Mouse (Mus musculus) midbrain, embryonic 12.5 days (tissue): ENCODE data around the gene Vps37b. TPM values are rescaled to one million over a fixed set of nuclear protein-coding genes. Genes with fewer than 3 reads are reported as not detected.

Source experiments
- ATAC-seq: fragments of 200-750 bp; cut with Nextera tagmentation; 2 replicates; pipeline ENCODE4 v1.8.0; 2017; ENCODE audit warnings: low read depth, moderate TSS enrichment, moderate library complexity; ENCODE audit not compliant: low FRiP score
- H3K27ac ChIP-seq: fragments of 300-500 bp; sonication (generic); replicated peaks from 2 replicates; pipeline ENCODE4 v1.5.1; 2016; ENCODE audit warnings: mild to moderate bottlenecking
- H3K27me3 ChIP-seq: fragments of 300-500 bp; sonication (generic); 2 replicates; pipeline ENCODE4 v1.6.1; 2016; ENCODE audit warnings: mild to moderate bottlenecking
- H3K36me3 ChIP-seq: fragments of 300-500 bp; sonication (generic); 2 replicates; pipeline ENCODE4 v1.6.1; 2016
- H3K4me1 ChIP-seq: fragments of 300-500 bp; sonication (generic); 2 replicates; pipeline ENCODE4 v1.6.1; 2016
- H3K4me2 ChIP-seq: fragments of 300-500 bp; sonication (generic); replicated peaks from 2 replicates; pipeline ENCODE4 v1.6.1; 2016; ENCODE audit warnings: mild to moderate bottlenecking, moderate library complexity
- H3K4me3 ChIP-seq: fragments of 300-500 bp; sonication (generic); 2 replicates; pipeline ENCODE4 v1.5.1; 2016; ENCODE audit warnings: mild to moderate bottlenecking
- H3K9ac ChIP-seq: fragments of 300-500 bp; sonication (generic); replicated peaks from 2 replicates; pipeline ENCODE4 v1.6.1; 2016; ENCODE audit warnings: mild to moderate bottlenecking, moderate library complexity
- H3K9me3 ChIP-seq: fragments of 300-500 bp; sonication (generic); 2 replicates; pipeline ENCODE4 v1.6.1; 2016; ENCODE audit warnings: mild to moderate bottlenecking
- WGBS: fragments of 180-500 bp; shearing (Covaris S2); methylation state at CpG from one replicate; pipeline ENCODE4 v1.1.7; 2016; 5-methylcytosine and 5-hydroxymethylcytosine counted together
- polyA plus RNA-seq: library from polyadenylated mRNA; unstranded; fragments of >200 nt; fragmentation: Nextera tagmentation; extraction: Ambion mirVana; gene quantifications from 2 replicates; pipeline ENCODE4 v1.2.1, GENCODE M21; 2016

Vps37b gene
- polyA plus RNA-seq, 1 experiment from 2014 or later, result 68.0 TPM

DNA sequence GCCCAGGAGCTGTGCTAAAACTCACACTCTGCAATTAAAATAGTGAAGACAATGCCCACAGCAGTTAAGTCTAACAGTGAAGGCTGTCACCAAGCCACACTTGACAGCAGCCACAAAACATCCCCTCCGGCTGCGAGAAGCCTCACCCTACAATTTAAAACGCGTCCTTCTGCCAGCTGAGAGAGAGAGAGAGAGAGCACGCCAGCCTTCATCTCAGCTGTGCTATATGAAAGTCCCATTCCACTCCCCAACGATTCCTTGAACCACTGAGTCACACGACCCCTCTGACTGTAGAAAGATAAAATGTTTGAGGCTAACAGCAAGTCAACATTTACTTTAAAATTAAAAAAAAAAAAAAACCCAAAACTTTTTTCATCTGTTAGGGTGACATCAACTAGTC, 3.4 kb downstream of the Vps37b start:
- WGBS, result 59% methylated on average over 7 of the region's 7 CpGs
- Histone ChIP-seq H3K36me3 (no peaks in the 10 kb centered on the region), H3K4me1 (peaks cover 69% of the 10 kb centered on the region), H3K9me3 (no peaks in the 10 kb centered on the region), H3K4me2 (peak overlapping the region; percentile 77), H3K27me3 (no peaks in the 10 kb centered on the region), H3K27ac (peak overlapping the region; percentile 84), H3K4me3 (no peak overlapping the region), H3K9ac (peak overlapping the region; percentile 7; the same call in 1 of the 2 replicates)
- ATAC-seq, result no peak

DNA sequence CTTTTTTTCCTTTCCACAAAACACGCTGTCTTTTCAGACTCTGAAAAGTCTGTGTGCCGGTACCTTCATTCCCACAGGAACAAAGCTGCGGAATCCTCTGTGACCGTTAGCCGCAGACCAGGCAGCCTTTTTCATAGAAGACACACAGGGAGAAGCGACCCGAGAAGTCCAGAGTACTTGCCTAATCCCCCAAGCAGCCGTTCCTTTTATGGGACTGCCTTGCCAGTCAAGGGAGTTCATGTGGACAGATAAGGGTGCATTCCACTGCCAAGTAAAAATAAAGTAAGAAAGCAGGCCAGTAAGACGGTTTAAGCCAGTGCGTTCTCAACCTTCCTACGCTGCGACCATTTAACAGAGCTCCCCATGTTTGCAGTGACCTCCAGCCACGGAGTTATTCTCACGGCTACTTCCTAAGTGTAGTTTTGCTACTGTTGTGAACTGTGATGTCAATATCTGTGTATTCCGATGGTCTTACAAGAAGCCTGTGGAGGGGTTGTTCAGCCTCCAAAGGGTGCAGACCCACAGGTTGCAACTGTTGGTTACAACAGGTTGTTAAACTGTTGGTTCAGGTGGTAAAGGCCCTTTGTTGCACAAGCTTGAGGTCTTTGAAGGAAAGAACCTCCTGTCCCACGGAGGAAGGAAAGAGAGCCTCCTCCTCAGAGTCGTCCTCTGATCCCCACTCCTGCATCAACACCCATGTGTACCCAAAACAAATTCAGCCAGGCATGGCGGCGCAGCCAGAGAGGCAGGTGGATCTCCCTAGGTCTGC, 4.2 kb downstream of the Vps37b start:
- H3K27ac ChIP-seq, result peak overlapping the region; percentile 84
- no peaks in the 10 kb centered on the region for H3K36me3 ChIP-seq
- H3K9me3 ChIP-seq, result no peaks in the 10 kb centered on the region
- peak overlapping the region; percentile 11 for H3K9ac ChIP-seq
- no peak overlapping the region for H3K4me3 ChIP-seq
- no peaks in the 10 kb centered on the region for H3K27me3 ChIP-seq
- H3K4me1 ChIP-seq, result peaks cover 77% of the 10 kb centered on the region
- no peak for ATAC-seq
- WGBS, result 36% methylated on average over 19 of the region's 19 CpGs
- H3K4me2 ChIP-seq, result peak overlapping the region; percentile 77

GRCm38 (mm10) chr5:124026568-124026967, 5.5 kb downstream of the Vps37b start:
- WGBS, result 63% methylated on average over 5 of the region's 5 CpGs
- H3K4me1 ChIP-seq, result peaks cover 87% of the 10 kb centered on the region
- H3K27me3 ChIP-seq, result no peaks in the 10 kb centered on the region
- 0 out of 2 replicates have a peak, but pooled peaks cover 6% of the 10 kb centered on the region for H3K36me3 ChIP-seq
- no peak for ATAC-seq
- H3K9ac ChIP-seq, result 0 out of 2 replicates have a peak overlapping the region, but pooled peaks have one; percentile 20
- no peaks in the 10 kb centered on the region for H3K9me3 ChIP-seq
- peak overlapping the region; percentile 84 for H3K27ac ChIP-seq
- H3K4me2 ChIP-seq, result 0 out of 2 replicates have a peak overlapping the region, but pooled peaks have one; percentile 3
- H3K4me3 ChIP-seq, result no peak overlapping the region

- H3K27ac ChIP-seq, result peak overlapping the region; percentile 84; the same call in 1 of the 2 replicates
- no peaks in the 10 kb centered on the region for H3K9me3 ChIP-seq
- H3K27me3 ChIP-seq, result no peaks in the 10 kb centered on the region
- no peak overlapping the region for H3K4me3 ChIP-seq
- ATAC-seq, result no peak
- H3K9ac ChIP-seq, result no peak overlapping the region
- H3K4me2 ChIP-seq, result no peak overlapping the region
- 0 out of 2 replicates have a peak, but pooled peaks cover 12% of the 10 kb centered on the region for H3K36me3 ChIP-seq
- 88% methylated on average over 15 of the region's 15 CpGs for WGBS
- peaks cover 87% of the 10 kb centered on the region for H3K4me1 ChIP-seq
These were observed 6.3 kb downstream of the Vps37b start for GRCm38 (mm10) chr5:124025587-124026441.

- peak overlapping the region; percentile 84 for H3K27ac ChIP-seq
- 50% methylated on average over 9 of the region's 9 CpGs for WGBS
- H3K9ac ChIP-seq, result no peak overlapping the region
- H3K36me3 ChIP-seq, result 0 out of 2 replicates have a peak, but pooled peaks cover 12% of the 10 kb centered on the region
- no peak for ATAC-seq
- no peak overlapping the region for H3K4me3 ChIP-seq
- H3K4me1 ChIP-seq, result peaks cover 85% of the 10 kb centered on the region
- no peaks in the 10 kb centered on the region for H3K27me3 ChIP-seq
- no peaks in the 10 kb centered on the region for H3K9me3 ChIP-seq
- 0 out of 2 replicates have a peak overlapping the region, but pooled peaks have one; percentile 9 for H3K4me2 ChIP-seq
These were observed 6.9 kb downstream of the Vps37b start for GRCm38 (mm10) chr5:124025146-124025545.

DNA sequence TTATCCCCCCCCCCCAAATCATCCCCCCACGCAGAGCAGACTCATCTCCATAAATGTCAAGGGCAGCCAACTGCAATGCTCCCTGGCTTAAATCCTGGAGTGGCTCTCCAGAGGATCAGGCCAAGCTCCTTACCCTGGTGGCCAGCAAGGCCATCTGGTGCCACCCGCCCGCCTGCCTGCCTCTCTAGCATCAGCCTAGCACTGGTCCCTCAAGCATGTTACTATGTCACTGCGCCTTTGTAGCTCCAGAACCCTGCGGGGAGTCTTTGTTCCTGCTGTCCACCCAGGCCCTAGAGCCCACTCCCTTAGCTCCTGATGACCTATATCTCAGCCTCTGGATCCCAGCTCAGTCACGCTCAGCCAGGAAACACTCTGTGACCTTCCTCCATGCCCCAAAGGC, 7.4 kb downstream of the Vps37b start:
- Histone ChIP-seq H3K4me3 (no peak overlapping the region), H3K27me3 (no peaks in the 10 kb centered on the region), H3K4me2 (0 out of 2 replicates have a peak overlapping the region, but pooled peaks have one; percentile 9), H3K9me3 (no peaks in the 10 kb centered on the region), H3K27ac (peak overlapping the region; percentile 84), H3K4me1 (peaks cover 85% of the 10 kb centered on the region), H3K36me3 (0 out of 2 replicates have a peak, but pooled peaks cover 12% of the 10 kb centered on the region), H3K9ac (no peak overlapping the region)
- peak; percentile 73 for ATAC-seq
- 44% methylated on average over 6 of the region's 6 CpGs for WGBS

GRCm38 (mm10) chr5:124022365-124022764, 9.7 kb downstream of the Vps37b start:
- Histone ChIP-seq H3K4me1 (peaks cover 83% of the 10 kb centered on the region), H3K4me3 (no peak overlapping the region), H3K9ac (no peak overlapping the region), H3K36me3 (0 out of 2 replicates have a peak, but pooled peaks cover 12% of the 10 kb centered on the region), H3K4me2 (no peak overlapping the region), H3K9me3 (no peaks in the 10 kb centered on the region), H3K27ac (no peak overlapping the region; the same call in 1 of the 2 replicates), H3K27me3 (no peaks in the 10 kb centered on the region)
- ATAC-seq, result no peak
- 85% methylated on average over 7 of the region's 7 CpGs for WGBS

DNA sequence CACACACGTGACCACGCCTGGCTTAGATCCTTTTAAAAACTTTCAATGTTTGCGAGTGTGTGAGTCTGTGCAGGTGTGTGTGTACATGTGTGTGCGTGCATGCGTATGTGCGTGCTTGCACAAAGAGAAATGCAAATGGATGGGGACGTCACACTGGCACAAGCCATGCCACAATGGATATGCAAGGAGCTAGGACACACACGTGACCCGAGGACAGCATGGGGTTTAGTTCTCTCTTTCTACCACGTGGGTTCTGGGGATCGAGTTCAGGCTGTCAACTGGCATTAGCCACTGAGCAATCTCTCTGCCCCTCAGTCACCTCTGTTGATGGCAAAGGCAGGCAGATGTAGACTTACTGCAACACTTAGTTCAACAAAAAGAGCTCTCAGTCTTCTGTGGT, 10.4 kb downstream of the Vps37b start:
- no peaks in the 10 kb centered on the region for H3K9me3 ChIP-seq
- H3K4me3 ChIP-seq, result no peak overlapping the region
- no peak overlapping the region for H3K27ac ChIP-seq
- ATAC-seq, result no peak
- H3K27me3 ChIP-seq, result no peaks in the 10 kb centered on the region
- H3K36me3 ChIP-seq, result 0 out of 2 replicates have a peak, but pooled peaks cover 12% of the 10 kb centered on the region
- no peak overlapping the region for H3K4me2 ChIP-seq
- peaks cover 83% of the 10 kb centered on the region for H3K4me1 ChIP-seq
- 70% methylated on average over 11 of the region's 11 CpGs for WGBS
- H3K9ac ChIP-seq, result no peak overlapping the region

DNA sequence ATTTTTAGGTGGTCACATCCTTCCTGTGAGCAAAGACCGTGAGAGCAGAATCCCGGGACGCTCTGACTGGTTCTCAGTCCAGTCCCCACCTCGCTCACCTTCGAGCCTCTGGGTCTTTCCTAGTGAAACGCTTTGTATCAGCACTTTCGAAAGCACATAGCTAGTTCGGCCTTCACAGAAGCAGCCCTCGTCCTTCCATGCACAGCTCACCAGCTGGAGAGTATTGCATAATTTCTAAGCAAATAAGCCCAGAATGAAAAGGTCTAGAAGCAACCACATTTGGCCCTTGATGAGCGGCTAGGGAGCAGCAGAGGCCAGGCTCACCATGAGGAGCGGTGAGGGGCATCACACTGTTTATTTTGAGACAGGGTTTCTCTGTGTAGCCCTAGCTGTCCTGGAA, 10.9 kb downstream of the Vps37b start:
- ATAC-seq, result no peak
- no peak overlapping the region for H3K4me2 ChIP-seq
- peaks cover 83% of the 10 kb centered on the region for H3K4me1 ChIP-seq
- no peak overlapping the region for H3K9ac ChIP-seq
- 91% methylated on average over 11 of the region's 11 CpGs for WGBS
- H3K9me3 ChIP-seq, result no peaks in the 10 kb centered on the region
- no peak overlapping the region for H3K4me3 ChIP-seq
- 0 out of 2 replicates have a peak overlapping the region, but pooled peaks have one; percentile 20 for H3K27ac ChIP-seq
- no peaks in the 10 kb centered on the region for H3K27me3 ChIP-seq
- H3K36me3 ChIP-seq, result 0 out of 2 replicates have a peak, but pooled peaks cover 12% of the 10 kb centered on the region

GRCm38 (mm10) chr5:124019348-124020216, 12.5 kb downstream of the Vps37b start:
- 0 out of 2 replicates have a peak, but pooled peaks cover 12% of the 10 kb centered on the region for H3K36me3 ChIP-seq
- no peaks in the 10 kb centered on the region for H3K27me3 ChIP-seq
- no peak overlapping the region for H3K4me3 ChIP-seq
- WGBS, result 75% methylated on average over 12 of the region's 12 CpGs
- peaks cover 81% of the 10 kb centered on the region for H3K4me1 ChIP-seq
- H3K9ac ChIP-seq, result no peak overlapping the region
- ATAC-seq, result no peak
- no peak overlapping the region for H3K27ac ChIP-seq
- no peak overlapping the region for H3K4me2 ChIP-seq
- no peaks in the 10 kb centered on the region for H3K9me3 ChIP-seq

DNA sequence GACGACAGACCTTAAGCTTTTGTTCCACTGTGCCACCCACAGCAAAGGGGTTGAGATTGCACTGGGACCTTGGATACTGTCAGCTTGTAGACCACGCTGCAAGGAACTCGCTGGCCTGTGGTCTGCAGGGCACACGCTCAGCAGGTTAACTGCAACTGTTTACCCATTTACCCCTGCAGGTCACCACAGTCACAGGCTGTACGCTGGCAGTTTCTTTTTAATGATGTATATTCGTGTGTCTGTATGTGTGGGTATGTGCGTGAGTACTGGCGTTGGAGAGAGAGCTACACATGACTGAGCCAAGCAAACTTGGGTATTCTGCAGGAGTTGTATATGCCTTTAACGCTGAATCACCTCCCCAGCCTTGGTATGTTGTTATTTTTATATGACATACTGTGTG, 13.4 kb downstream of the Vps37b start:
- ATAC-seq, result no peak
- Histone ChIP-seq H3K36me3 (0 out of 2 replicates have a peak, but pooled peaks cover 12% of the 10 kb centered on the region), H3K4me3 (no peak overlapping the region), H3K27me3 (no peaks in the 10 kb centered on the region), H3K4me1 (peaks cover 81% of the 10 kb centered on the region), H3K9ac (no peak overlapping the region), H3K4me2 (no peak overlapping the region), H3K27ac (no peak overlapping the region), H3K9me3 (no peaks in the 10 kb centered on the region)
- 85% methylated on average over 9 of the region's 9 CpGs for WGBS
